Mouse (Mus musculus) adrenal gland, postnatal 25 days (tissue): Measurements from ENCODE around the gene Ddx28. TPM values are rescaled to one million over a fixed set of nuclear protein-coding genes. Genes with fewer than 3 reads are reported as not detected.

ENCODE experiments used
- DNase-seq: peaks from one replicate; pipeline ENCODE4 v3.0.0; 2021; ENCODE audit warnings: mixed read lengths
- long read RNA-seq: library from polyadenylated mRNA; stranded (forward); transcript quantifications from one replicate; pipeline ENCODE4 v2.0.0, GENCODE M21; 2021
- total RNA-seq: library from RNA; stranded (reverse); gene quantifications from 2 replicates; pipeline ENCODE4 v1.2.3, GENCODE M21; 2021

Gene Ddx28
- 14.7 and 17.9 TPM in 2 replicates for total RNA-seq
- long read RNA-seq, transcript Ddx28-201 (1 exons, 2,262 nt), result major isoform, 37 of 37 reads
- long read RNA-seq, partial matches to known transcripts, result 0 of 37 reads
- long read RNA-seq, other reads (novel, unspliced or antisense), result 0 of 37 reads

DNA sequence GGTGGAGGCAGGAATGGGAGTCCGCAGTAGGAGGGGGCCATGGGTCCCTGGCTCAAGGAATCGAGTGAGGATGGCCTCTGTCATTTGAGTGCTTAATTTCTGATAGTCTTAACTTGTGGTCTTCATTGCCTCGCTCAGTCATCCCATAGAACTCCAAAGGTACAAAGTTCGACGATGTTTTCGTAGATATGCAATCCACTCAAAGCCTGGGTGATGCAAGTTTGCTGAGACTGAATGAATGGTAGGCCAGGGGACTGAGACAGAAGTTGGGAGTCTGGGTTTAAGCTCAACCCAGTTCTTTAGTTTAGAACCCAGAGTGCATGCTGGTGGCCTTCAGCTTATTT is at the start of gene Ddx28:
Ddx28 (minus strand) TSS at position 240 of the 344 bp plus-strand sequence.
- no peak for DNase-seq

DNA sequence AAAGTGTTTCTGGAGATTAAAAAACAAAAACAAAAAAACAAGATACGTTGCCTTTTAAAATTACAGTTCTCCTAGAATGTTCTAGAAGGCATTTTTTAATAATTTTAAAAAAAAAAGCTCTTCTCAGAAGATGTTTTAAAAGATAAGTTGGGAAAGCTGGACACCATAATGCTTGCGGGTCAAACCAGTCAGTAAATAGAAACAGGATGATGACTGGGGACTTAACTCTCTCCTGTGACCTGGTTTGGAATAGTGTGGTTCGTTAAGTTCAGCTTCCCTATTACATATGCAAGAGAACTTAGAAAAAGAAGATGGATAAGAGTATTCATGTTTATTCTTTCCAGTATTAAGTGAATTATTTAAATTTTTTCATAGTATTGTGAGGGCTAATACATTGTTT is 48.8 kb upstream of the Ddx28 start:
- DNase-seq, result no peak

DNA sequence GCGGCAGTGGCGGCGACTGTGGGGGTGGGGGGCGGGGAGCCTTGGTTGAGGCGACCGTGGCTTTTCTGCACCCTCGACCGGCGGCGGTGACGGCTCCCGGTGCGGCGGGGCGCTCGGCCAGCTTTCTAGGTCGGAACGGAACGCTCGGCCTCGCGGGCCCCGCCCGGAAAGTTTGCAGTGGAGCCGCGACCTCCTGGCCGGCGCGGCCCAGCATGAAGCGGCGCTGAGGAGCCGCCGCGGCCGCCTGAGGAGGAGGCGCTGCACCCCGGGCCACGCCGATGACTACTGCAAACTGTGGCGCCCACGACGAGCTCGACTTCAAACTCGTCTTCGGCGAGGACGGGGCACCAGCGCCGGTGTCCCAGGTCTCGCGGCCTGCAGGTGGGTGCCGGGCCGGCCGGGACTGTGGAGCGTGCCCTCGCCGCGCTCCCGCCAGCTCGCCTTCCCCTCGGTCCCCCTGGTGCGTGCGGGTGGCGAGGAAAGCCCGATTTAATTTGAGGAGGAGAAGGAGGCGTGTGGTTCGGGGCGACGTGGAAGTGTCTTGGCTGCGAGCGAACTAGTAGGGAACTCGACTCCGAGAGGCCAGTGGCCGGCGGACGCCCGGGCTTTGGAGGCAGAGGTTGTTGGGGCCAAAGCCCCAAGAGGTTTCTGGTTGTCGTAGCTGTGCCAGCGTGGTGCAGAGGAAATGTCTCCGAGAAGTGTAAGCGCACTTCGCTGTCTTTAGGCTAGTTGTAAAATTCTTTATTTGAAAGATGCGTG is 48.1 kb upstream of the Ddx28 start:
- DNase-seq, result peak; percentile 62

DNA sequence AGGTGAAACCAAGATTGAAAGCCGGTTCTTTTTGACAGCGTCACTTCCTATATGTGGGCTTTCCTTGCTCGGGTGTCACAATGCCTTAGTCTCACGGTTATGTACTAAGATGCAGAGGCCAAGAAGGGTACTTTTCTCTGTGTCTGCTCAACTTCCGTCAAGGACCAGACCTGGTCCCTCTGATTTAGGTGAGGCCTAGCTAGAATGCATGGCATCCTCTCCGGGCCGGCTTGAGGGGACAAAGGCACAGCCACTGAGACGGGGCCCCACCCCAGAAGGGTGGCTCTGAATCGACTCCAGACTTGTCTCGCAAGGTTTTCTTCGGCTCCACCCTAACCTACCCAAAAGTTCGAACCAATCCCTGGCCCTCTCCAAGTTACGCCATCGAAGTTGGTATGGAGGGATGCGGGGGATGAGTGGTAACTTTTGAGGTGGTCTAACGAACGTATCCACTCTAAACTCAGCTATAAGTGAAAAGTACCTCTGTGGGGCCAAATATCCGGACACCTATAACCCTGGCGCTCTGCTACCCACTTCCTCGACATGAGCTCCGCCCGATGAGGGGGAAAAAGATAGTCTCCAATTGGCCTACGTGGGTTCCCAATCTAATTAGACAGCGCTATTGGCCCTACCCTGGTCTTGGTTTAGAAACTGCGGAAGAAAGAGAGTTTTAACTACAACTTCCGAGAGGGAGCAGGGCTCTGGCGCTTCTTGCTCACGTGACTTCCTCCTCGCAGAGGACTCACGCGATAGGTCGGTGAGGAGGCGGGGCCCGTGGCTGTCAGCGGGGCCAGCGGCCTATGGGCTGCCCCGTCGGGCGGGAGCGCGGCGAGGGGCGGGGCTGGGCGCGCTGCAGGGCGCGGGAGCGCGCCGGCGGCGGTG is 47.3 kb upstream of the Ddx28 start, which contains the start of gene Nfatc3:
Nfatc3 (plus strand) TSS at position 110 of the 882 bp plus-strand sequence.
- DNase-seq, result peak; percentile 97

DNA sequence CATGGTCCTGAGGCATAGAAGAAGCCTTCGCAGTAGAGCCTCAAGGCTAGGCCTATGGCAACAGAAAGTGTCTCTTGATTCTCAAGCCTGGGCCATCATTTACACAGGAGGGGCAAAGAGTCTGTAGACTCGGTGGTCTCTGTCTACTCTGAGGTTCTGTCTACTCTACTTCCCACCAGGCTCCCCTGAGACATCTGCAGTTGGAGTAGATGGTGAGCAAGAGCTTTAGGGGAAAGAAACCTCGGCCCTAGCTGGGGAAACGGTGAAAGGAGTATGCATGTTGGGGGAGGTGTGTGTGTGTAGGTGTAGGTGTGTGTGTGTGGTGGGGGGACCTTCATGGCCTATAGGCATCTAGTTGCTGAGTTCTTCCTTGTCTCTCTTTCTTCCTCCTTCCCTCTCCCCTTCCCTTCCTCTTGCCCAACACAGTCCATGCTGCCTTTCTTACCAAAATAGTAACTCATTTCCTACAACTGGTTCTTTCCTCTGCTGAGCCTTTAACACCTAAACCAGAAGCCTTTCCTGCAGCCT is 44.8 kb upstream of the Ddx28 start:
- DNase-seq, result no peak

DNA sequence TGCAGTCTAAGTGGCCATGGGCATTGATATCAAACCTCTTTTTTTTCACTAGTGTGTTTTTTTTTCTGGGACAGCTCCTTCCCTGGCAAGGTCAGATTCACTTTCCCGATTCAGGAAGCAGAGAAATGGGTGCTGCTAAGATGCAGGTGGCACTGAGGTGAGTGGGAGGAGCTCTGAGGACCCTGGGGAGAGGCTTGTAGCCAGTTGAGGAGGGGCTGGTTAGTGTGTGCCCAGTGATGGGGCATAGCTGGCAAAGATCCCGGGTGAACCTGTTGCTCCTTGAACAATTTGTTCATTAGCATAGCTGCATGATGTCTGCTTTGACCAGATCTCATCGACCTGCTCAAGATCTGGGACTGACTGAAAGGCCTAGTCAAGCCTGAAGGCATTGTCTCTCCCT is 43.4 kb upstream of the Ddx28 start:
- no peak for DNase-seq

DNA sequence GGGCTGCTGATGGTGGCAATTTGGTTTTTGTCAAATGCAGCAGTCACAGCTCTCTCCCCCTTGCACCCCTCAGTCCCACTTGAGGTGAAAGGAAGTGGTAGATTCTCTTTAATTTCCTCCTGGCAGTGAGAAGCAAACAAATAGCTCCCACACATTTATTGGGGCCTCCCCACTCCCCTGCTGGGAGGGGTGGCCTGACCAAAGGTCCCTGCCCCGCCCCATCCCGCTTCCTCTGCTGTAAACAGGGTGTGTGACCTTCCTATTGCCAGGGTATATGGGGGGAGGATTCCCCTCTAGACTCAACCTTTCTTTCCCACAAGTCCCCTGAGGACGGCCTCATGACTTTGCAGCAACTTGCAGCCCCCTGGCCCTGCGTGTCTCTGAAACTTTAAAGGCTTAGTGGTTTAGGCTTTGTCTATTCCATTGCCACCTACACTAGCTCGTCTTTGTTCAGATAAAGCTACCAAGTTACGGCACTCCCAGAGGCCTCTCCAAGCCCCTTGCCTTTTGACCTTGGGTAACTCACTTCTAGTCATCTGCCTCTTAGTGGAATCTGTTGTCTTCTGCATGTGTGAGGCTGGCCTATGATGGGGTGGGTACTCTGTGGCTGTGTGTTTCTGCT is 42.6 kb upstream of the Ddx28 start:
- DNase-seq, result peak; percentile 10

DNA sequence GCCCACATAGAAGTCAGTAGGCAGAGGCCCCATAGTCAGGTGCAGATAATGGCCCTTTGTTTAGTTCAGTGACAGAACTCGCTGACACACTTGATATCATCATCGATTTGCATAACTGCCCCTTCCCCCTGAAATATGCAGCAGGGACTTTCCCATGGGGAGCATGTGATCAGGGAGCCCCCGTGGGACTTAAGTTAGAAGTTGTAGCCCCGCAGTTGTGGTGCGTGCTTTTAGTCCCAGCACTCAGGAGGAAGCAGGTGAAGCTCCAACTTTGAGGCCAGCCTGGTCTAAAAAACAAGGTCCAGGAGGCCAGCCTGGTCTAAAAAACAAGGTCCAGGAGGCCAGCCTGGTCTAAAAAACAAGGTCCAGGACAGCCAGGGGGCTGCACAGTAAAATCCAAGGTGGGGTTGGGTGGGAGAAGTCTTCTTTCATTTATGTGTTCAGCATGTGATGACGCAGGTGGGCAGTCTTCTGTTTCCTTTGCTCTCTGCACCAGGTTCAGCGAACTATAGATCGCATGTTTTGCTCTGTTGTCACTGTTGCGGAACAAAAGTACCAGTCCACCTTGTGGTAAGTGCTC is 40.9 kb upstream of the Ddx28 start:
- DNase-seq, result no peak

DNA sequence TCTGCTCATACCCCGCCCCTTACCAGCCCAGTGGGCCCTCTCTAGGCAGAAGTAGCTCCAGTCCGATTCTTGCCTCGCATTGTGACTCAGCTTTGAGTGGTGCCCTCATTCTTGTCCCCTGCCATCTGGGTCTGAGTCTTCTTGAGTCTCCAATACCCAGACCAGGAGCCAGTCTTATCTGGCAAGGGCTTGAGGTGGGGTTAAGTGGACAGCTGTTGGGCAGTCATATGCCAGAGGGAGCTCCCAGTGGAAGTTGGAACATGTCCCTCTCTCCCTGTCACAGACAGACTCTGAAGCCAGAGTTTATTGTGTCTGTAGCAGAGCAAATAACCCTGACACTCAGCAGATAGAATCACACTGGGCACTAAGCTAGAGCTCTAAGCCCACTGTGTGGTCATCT is 39.4 kb upstream of the Ddx28 start:
- no peak for DNase-seq

DNA sequence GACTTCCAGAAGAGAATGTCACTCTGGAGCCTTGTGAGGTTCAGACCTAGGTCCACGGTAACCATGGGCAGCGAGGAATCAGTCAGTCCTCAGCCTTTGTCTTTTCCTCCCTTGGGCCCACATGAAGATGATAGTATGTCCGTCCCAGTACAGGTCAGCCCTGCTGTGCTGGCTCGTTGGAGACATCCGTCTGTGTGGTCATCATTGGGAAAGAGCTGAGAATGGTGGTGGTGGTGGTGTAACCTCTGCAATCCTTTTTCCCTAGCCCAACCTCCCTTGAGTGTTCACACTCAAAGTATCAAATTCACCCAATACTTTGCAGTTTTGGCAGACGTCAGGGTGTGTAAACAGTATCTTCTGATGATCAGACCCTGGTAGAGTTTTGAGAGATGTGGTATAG is 38.2 kb upstream of the Ddx28 start:
- DNase-seq, result no peak

DNA sequence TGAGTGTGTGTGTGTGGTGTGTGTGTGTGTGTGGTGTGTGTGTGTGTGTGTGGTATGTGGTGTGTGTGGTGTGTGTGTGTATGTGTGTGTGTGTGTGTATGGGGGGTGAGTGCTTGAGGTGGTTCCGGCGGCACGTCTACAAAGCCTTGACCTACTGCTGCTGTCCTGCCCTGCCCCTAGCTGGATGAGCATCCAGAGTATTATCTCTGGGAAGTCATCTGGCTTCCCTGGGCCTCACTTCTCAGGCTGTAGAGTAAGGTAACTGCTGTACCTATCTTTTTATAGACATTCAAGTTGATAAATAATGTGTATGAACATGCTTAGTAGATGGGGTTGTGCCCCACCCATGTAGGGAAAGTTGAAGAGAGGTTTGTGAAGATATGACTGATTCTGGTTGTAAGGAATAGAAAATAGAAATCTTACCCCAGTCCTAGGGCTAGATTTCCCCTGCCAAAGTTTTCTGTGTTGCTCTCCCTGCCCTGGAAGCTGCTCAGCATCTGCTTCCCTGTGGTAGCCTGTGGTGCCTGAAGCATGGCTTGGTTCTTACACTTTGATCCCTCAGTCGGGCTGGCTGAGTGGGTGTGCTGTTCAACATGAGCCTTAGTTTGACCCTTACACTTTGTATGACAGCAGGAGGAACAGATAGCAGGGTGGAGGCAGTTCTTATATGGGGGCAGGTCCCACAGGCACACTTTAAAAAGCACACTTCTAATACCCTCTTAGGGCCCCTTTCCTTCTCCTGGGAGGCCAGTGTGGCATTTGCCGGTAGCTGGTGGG is 36.4 kb upstream of the Ddx28 start:
- DNase-seq, result no peak

DNA sequence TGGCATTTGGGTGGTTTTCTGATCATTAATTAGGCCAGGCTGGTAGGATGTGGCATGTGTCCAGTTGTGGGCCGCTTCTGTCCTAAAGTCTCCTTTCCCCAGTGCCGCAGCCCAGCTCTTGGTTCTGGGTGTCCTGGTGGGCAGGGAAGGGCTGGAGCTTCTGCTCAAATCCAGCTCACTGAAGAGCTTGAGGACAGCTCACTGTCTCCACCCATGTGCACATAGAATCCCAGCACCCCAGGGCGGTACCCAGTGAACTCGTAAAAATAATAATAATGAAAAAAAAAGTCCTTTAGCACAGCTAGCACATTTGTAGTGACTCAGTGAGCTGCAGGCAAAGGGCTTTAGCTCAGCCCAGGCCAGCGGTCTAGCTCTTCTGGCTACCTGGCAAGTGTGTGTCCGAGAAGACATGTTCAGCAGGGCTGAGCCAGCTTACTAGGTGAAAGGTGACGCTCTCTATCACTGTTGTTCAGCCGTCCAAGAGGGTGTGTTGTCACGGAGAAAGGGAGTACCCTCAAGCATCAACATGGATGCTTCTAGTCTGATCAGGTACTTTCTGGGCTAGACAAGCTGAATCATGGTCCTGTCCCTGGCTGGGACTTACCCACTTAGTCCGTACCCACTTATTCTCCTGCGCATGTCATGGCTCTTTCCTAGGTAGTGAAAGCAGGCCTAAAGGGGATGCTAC is 35.3 kb upstream of the Ddx28 start:
- DNase-seq, result no peak

DNA sequence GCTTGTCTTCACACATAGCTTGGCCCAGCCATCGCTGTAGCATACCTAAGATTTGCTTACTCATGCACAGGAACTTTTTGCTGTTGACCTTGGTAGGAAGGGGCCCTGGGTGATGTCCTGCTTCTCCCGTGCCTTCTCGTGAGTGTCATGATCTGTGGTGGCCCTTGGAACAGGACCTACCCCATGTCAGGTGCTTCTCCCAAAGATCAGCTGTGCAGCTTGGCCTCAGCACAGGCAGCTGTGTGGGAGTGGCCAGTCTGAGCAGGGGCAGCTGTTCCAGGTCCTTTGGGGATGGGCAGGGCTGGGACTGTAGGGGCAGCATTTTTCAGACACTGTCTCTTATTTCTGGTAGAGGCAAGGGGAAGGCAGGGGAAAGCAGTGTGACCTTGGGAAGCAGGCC is 32.5 kb upstream of the Ddx28 start:
- DNase-seq, result no peak

DNA sequence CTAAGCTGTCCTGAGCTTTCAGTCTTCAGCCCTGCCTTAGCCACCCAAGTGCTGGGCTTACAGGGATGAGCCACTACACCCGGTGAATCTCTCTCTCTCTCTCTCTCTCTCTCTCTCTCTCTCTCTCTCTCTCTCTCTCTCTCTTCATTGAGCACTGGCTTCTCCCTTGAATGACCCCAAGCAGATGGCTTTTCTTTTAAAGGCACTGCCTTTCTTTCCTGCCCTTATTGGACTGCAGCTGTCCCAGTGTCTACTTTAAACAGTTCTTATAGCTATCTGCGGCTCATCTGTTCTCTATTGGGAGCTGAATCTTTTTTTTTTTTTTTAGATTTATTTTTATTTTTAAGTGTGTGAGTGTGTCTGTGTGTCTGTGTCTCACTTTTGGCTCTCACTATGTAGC is 31.4 kb upstream of the Ddx28 start:
- no peak for DNase-seq

DNA sequence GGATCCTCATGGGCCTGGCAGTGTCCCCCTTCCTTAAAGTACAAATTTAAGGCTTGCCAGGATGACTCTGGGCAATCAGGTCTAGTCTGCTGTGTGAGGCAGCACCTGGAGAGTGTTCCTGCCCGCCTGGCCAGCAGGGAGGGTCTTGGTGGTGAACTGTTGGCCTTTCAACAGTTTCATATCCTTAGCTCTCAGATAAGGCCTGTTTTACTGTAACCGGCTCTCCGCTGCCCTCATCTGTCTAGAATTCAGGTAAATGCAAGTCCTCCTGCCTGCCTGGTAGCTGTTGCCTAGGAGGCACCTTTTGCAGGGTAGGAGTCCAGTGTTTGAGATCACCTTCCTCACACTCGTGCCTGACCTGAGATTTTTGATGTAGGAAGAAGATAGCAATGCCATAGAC is 28.5 kb upstream of the Ddx28 start:
- no peak for DNase-seq

DNA sequence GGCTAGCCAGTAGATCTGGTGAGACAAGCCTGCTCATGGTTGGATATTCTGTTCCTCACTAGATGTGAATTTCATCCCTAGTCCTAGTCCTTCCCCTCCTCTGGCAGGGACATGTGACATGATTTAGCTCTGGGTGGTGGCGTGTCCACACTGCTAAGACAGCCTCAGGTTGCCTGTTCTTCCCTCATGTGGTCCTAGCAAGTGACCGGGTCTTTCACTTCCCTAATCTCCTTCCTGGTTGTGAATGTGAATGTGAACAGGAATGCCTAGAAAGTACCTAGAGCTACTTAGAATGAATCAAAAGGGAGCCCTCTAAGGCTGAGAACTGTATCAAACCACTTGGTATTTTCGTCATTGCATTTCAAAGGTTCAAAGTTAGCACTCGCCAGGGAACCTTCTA is 27.9 kb upstream of the Ddx28 start:
- no peak for DNase-seq

DNA sequence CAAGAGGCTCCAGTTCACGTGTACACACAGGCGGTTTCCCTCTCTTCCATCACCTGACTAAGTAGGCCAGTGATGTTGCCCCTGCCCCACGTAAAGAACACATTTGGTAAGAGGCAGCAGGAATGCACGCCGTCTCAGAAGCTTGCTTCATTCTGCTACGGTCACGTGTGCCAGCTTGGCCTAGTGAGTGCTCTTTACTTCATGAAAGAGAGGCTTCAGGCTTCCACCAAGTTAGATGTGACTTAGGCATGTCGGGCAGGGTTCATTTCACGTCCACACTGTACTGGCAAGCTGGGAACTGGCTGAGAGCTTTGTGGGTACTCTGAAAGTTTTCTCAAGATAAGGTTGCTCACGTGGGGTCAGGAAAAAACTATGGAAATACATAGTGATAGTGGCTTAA is 27.0 kb upstream of the Ddx28 start:
- no peak for DNase-seq

DNA sequence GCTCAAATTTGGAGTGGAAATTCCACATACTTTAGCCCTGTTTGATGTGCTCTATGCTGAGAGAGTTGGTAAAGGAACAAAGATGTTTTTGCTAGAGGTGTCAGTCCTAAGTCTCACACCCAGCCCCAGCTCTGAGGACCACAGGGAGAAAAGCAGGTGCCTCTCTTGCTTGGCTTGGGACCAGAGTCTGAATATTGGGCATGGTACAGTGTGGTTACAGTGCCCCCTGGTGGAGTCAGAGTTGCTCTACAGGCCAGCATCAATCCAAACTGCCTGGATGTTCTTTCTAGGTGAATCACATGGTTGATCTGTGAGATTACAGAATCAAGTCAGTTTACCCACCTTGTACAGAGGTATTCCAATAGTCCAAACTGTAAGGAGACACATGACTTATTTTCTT is 10.8 kb upstream of the Ddx28 start:
- DNase-seq, result peak; percentile 72

DNA sequence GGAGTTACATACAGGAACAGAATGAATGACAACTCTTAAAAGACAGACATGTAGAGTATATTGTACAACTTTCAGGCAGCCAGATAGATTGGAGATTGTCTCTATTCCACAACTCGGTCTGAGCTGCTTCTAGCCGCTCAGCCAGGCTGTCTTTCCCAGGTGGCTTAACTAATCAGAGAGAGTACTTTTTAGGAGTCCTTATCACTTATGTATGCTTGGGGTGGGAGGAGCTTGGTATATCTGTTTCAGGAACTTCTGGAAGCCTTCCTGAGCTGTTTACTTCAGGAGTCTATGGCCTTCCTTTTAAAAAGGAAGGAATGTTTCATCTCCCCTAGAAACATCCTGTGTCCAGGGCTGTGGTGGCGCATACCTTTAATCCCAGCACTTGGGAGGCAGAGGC is 6.4 kb upstream of the Ddx28 start:
- no peak for DNase-seq

DNA sequence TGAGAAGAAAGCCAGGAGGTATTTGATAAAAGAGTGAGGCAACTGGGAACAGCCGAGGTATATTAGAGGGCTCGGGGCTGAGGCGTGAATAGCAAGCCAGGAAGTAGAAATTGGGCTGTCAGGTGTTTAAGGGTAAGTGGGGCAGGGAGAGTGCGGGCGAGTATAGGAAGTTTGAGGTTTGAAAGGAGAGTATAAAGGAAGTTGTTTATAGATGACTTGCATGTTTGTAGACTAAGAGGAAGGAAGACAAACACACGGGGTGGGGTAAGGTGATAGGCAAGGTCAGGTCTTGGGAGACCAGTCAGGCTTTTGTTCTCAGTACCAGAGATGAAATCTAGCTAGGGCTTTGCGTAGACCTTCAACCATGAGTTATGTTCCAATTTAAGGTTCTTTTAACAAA is 5.4 kb upstream of the Ddx28 start:
- DNase-seq, result no peak

DNA sequence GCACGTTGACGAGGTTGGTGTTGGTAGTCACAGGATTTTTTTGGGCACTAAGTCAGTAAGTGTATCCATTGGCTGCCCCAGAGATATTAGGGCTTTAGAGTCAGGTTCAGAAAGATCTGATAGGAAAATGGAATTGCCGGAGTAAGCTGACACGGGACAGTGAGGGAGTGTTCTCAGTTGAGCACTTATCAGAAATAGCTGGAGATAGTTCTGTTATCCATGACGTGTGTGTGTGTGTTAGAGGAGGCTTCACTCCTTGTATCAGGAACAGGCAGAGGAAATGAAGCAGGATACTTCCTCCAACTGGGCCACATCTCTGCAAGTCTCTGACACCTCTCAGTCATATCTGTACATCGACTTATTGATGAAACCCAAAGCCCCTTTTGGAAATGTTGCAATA is 4.6 kb upstream of the Ddx28 start:
- DNase-seq, result no peak
